Mouse (Mus musculus): ENCODE measurements around the gene Carmil2.

DNA sequence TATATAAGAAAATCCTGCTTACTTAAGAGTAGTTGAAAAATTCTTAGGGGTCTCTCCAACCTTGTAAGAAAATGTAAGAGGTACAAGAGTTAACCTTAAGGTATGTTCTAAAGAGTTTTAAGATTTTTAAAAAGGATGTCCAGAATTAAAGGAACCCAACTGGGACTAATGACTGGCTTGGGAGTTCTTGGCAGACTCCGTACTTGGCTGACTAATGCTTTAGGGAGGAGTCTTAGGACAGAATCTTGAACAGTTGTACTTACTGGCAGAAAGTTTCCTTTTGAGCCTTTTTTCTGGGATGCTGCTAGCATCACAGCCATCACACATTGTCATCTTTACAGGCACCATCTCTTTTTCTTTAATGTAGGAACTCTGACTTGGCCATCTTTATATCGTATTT is 45.6 kb upstream of the Carmil2 start:
- TF ChIP-seq CTCF (IDR thresholded peaks at IDR 0.05; ENCODE audit: low read depth) (no peak), EP300 (optimal IDR thresholded peaks at IDR 0.05) (no peak)
